In genomic region chr14:33232048-33232447, GRCm38 (mm10) we compare ENCODE assay signal across 16 mouse cellular contexts. TPM values are rescaled to one million over a fixed set of nuclear protein-coding genes. Genes with fewer than 3 reads are reported as not detected.
DNase-seq lines count a peak whose midpoint lies in the region; TF ChIP-seq lines count a peak whose summit lies in the region.
"Had no signal": no experiment of that assay in that cellular context is flagged by ENCODE, and none has a peak within 500 bp of the region (broad histone marks: within the 10 kb centered on the region; RNA-seq: fewer than 3 reads in every experiment).

No protein-coding gene starts in this region.

- no peak for TF ChIP-seq POLR2A in heart, adult 2 months (IDR thresholded peaks at IDR 0.05; ENCODE audit: insufficient read depth, low read depth, low read length)

- TF ChIP-seq EP300 in heart, adult 2 months (IDR thresholded peaks at IDR 0.05; ENCODE audit: insufficient read depth, low read depth, low read length): 0 out of 2 replicates have a peak, but pooled peaks have one; percentile 43

- no peaks in the 10 kb centered on the region for H3K36me3 ChIP-seq in heart, adult 2 months (ENCODE audit: control insufficient read depth, insufficient read depth, low read length)
- H3K36me3 ChIP-seq: forebrain, embryonic 12.5 days; liver, embryonic 13.5 days had no signal

- H3K4me1 ChIP-seq in heart, adult 2 months (ENCODE audit: control insufficient read depth, insufficient read depth, low read length): no peaks in the 10 kb centered on the region
- H3K4me1 ChIP-seq: forebrain, embryonic 12.5 days; liver, embryonic 13.5 days had no signal

- H3K27me3 ChIP-seq in heart, adult 2 months (ENCODE audit: control insufficient read depth, insufficient read depth, low read length): no peaks in the 10 kb centered on the region
- H3K27me3 ChIP-seq: liver, embryonic 13.5 days; Patski had no signal

- no peak overlapping the region for H3K27ac ChIP-seq in heart, adult 2 months
- H3K27ac ChIP-seq: forebrain, embryonic 12.5 days; left cerebral cortex, adult 2 months; liver, embryonic 13.5 days had no signal

- TF ChIP-seq CTCF in heart, adult 2 months (IDR thresholded peaks at IDR 0.05): no peak

- intact Hi-C loops in heart, adult 2 months (cut with DNase I): no loop called here
- intact Hi-C loops in heart, postnatal 25 days (cut with DNase I): no loop called here

- no peaks in the 10 kb centered on the region for H3K79me2 ChIP-seq in heart, adult 2 months (replicated peaks; ENCODE audit: control insufficient read depth, insufficient read depth, low read length)

- no peak overlapping the region for H3K4me3 ChIP-seq in heart, adult 2 months
- H3K4me3 ChIP-seq: forebrain, embryonic 12.5 days; left cerebral cortex, adult 2 months; liver, embryonic 13.5 days had no signal

- 46% methylated on average over 5 of the region's 5 CpGs for WGBS in heart, adult 2 months

- peak in 1 of 2 experiments; percentile 65 for DNase-seq in heart, adult 2 months
- no peak for DNase-seq in heart, postnatal 25 days (ENCODE audit: low spot score)
- DNase-seq in right cerebral cortex, adult 18-20 months: peak; percentile 10
- no peak for DNase-seq in right cerebral cortex, postnatal 25 days
- DNase-seq in brain, adult 2 months (ENCODE audit: low read depth, low spot score): peak; percentile 57
- peak; percentile 32 for DNase-seq in skeletal muscle tissue, adult 2 months (ENCODE audit: low read depth, low spot score)
- DNase-seq in embryo, embryonic 11 days: no peak
- no peak for DNase-seq in cerebellum, adult 9-11 months
- DNase-seq: cerebellum, adult 11 months; kidney, adult 9 months; liver, embryonic 13.5 days; midbrain, embryonic 14.5 days; thymus, adult 18-20 months had no signal

- H3K9ac ChIP-seq in heart, adult 2 months (ENCODE audit: low read depth, low read length): no peak overlapping the region
- H3K9ac ChIP-seq: forebrain, embryonic 12.5 days; liver, embryonic 13.5 days had no signal

RNA-seq across cellular contexts. Expression of gene Arhgap22, which starts 18.2 kb away (rescaled TPM):
- total RNA-seq in heart, adult 2 months (2021): 1 to 10 TPM; 1.3 to 1.6 TPM
- 3.0 and 3.3 TPM in 2 replicates for polyA plus RNA-seq in heart, adult 2 months (2012; rRNA removed)
- 1 to 10 TPM; 1.5 to 2.1 TPM for total RNA-seq in heart, postnatal 25 days (2021)

RNA-seq across cellular contexts. Expression of gene Wdfy4, which starts 46.7 kb away (rescaled TPM):
- total RNA-seq in heart, adult 2 months (2021): 1 to 10 TPM; 2.6 to 3.7 TPM
- polyA plus RNA-seq in heart, adult 2 months (2012; rRNA removed): 2.3 and 2.9 TPM in 2 replicates
- 1 to 10 TPM; 2.3 to 2.7 TPM for total RNA-seq in heart, postnatal 25 days (2021)
- polyA plus RNA-seq: Patski had no signal

Comparison
In these comparisons a context has a peak if more than half of its experiments do, and no peak if none do; other contexts are left out.
1. DNase-seq: peak in right cerebral cortex, adult 18-20 months (single experiment), brain, adult 2 months (single experiment) and skeletal muscle tissue, adult 2 months (single experiment); none in heart, postnatal 25 days (single experiment), right cerebral cortex, postnatal 25 days (single experiment), embryo, embryonic 11 days (single experiment) and cerebellum, adult 9-11 months (single experiment).